Mouse (Mus musculus) gastrocnemius, adult 18-20 months (tissue): Measurements from ENCODE around the gene Gbp6. TPM values are rescaled to one million over a fixed set of nuclear protein-coding genes. Genes with fewer than 3 reads are reported as not detected.
A peak's percentile ranks its signal among the peaks of the same experiment; 100 is the strongest.
"Not testable (repeated sequence)": the region's sequence is repeated elsewhere in the genome, so short reads cannot be mapped to it uniquely, and the experiment has no call there.

ENCODE experiments used
- DNase-seq: peaks from one replicate; pipeline ENCODE4 v3.0.0; 2021; ENCODE audit warnings: low spot score
- long read RNA-seq, 2 experiments: library from polyadenylated mRNA; stranded (forward); transcript quantifications; one replicate each; pipeline ENCODE4 v2.0.0; 2021
- total RNA-seq, 2 experiments: library from RNA; stranded (reverse); gene quantifications; 2 replicates each; pipeline ENCODE4 v1.2.3; 2021

Gbp6 gene
- total RNA-seq: 10 to 100 TPM in 1 of 2 experiments, 1 to 10 TPM in 1; 3.7 to 10.7 TPM
- long read RNA-seq, experiment 1, partial matches to known transcripts: 0 of 3 reads
- long read RNA-seq, experiment 1, other reads (novel, unspliced or antisense): 0 of 3 reads
- long read RNA-seq, experiment 2, partial matches to known transcripts: 0 of 2 reads
- long read RNA-seq, experiment 2, other reads (novel, unspliced or antisense): 1 of 2 reads

DNA sequence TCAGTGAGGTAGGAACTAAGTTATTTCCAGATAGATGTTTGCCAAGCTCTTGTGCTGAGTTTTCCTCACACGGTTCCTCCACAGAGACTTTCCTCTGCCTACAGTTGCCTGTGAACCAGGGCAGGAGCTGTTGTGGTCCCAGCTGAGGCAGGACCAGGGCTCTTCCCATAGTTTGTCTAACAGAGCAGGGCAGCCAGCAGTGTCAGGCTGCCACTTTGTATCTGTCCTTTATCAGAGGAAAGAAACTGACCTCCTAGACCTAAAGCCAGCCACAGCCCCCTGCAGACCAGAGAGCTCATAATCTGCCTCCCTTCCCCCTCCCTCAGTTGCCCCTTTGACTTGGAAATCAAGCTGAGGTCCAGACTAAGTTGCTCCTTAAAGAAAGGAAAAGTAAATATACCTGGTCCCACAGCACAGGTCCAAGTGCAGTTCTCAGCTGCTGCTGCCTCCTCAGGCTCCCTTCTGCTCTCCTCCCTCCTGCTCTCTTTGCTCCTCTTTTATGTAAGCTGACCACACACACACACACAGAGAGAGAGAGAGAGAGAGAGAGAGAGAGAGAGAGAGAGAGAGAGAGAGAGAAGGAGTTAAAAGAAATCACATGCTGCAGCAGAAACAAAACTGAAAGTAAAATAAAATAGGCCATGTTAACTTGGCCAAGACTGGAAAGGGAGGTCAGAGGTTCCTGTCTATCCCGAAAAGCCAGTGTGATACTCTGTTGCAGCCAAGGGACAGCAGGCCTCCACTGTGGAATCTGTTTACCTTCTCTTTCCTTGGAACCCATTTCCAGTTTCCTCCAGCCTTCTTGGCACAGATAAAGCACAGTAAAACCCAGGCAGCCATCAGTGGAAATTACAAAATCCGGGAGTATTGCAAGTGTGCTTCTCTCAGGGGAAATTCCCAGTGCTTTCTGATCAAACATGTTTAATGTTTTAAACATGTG, at the start of gene Gbp6, which contains the start of gene Gm43302:
Gene Gbp6 (minus strand): TSS at position 473 of the 940 bp plus-strand sequence.
Gene Gm43302 (minus strand): TSS at position 470 of the 940 bp plus-strand sequence.
- DNase-seq: peak; percentile 58

DNA sequence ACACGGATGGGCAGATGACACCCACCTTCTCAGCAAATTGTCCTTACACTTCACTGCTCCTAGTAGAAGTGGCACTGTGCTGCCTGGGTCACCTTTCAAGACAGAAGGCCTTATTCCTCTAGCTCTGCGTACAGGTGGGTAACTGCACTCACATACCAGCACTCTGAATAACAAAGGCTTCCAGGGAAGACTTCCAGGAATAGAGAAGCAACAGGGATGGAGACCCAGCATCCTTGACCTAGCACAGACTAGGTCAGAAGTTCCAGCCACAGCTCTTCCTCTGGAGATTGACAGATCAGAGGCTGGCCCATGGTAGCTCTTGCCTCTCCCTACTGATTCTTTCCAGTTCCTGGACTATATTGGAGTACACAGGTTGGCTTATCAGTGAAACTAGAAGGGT, 47.8 kb upstream of the Gbp6 start:
- no peak for DNase-seq

DNA sequence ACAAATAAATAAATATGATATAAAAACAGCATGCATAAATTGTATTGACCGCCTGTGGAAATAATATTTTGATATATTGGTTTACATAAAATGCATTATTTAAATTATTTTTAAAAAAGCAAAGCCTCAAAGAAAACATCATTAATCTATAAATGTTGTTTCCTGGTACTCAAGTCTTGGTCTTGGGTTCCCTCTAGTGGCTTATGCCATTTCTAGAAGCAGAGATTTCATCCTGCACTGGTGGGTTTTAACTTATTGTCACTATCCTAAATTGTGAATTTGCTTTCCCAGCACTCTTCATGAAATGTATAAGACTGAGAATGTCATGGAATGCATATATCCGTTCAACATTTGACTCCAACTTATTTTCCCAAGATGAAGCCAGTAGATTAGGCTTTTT, 29.0 kb upstream of the Gbp6 start:
- peak; percentile 15 for DNase-seq

DNA sequence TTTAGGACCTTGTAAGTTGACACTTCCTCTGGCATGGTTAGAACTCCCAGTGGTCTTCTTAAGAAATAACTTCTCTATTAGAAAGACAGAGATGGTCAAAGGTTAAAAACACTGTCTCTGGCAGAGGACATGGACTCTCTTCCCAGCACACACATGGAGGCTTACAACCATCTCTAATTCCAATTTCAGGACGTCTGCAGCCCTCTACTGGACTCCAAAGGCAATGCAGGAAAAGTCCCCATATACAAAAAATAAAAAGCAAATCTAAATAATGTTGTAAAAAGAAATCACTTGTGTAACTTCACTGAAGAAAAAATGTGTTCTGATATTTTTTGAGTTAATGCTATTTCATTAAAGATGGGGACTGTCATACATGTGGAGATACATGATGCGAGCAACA, 17.4 kb upstream of the Gbp6 start:
- DNase-seq: no peak

DNA sequence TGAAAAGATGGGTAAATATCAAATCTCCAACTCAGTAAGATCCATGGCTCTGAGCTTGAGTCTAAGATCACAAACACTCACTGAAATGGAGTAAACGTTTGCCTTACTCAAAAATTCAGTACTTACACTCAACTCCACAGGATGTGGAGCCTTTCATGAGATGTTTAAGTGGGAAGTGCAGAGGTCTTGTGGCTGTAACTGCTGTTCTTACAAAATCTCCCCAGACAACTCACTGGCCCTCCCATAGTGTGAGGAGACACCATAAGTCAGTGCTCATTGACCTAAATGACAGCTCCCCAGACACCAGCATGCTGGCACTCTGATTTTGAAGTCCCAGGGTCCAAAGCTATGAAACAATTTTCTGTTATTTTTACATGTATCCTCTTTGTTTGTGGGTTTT, 15.7 kb upstream of the Gbp6 start:
- DNase-seq: not testable (repeated sequence)

DNA sequence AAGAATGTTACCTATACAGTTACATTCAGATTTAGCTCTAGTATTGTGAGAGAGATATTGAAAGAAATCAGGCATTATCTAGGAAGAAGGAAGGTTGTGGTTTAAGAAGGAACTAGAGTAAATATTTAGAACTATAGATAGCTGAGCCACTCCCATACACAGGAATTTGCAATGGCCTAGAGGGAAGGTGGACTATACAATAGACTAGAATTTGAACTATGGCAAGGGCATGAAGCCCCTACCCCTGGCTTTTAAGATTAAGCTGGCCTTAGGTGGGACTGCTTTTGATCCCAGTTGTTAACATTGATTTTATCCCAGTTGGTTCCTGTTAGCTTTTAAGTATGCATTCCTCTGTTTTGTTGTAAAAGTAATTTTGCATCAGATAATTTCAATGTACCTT, 13.4 kb upstream of the Gbp6 start:
- not testable (repeated sequence) for DNase-seq

DNA sequence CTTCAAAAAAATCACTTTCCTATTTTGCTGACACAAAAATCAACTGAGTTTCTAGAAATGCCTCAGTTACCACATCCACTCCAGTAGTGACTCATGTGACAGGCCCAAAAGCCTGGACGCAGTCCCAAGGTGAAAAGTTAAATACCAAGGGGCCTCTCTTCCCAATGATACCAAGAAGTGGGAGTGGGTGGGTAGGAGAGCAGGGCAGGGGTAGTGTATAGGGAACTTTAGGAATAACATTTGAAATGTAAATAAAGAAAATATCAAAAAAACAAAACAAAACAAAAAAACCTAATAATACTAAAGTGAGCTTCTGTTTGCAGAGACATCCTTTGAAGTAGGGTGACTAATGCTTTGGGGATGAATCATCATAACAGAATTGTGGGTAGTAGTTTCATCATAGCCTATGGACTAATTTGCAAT, 12.7 kb upstream of the Gbp6 start:
- DNase-seq: no peak

DNA sequence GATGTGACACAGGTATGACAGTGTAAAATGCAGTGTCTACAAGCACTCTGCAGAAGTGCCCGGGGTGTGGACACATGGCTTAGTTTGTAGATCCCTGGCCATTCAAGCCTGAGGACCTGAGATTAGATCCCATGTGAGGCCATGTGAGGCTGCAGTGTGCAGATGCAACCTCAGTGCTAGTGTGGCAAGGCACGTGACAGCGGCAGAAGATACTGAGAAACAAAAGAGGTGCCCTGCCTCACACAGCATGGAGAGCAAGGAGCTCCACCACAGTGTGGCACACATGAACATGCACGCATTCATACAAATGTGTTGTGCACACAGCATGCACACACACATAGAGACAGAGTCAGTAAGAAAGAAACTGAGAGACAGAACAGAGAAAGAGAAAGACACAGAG, 12.2 kb upstream of the Gbp6 start:
- not testable (repeated sequence) for DNase-seq

DNA sequence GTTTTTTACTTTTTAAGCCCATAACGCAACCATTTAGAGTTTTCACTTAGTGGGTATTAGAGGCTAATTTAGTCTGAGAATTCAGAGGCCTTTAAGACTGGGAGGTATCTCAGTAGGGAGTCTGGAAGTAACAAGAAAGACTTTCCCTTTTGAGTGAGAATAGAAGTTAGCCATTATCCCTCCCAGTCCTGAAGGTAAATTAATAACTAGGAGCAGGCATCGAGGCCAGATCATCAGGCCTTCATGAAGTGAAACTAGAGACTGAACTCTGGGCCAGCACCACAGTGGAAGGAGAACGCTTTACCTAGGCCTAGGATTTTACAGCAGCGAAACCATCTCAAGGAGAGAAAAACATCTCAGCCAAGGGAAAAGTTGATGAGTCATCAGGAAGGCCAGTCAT, 8.5 kb upstream of the Gbp6 start:
- DNase-seq: no peak

DNA sequence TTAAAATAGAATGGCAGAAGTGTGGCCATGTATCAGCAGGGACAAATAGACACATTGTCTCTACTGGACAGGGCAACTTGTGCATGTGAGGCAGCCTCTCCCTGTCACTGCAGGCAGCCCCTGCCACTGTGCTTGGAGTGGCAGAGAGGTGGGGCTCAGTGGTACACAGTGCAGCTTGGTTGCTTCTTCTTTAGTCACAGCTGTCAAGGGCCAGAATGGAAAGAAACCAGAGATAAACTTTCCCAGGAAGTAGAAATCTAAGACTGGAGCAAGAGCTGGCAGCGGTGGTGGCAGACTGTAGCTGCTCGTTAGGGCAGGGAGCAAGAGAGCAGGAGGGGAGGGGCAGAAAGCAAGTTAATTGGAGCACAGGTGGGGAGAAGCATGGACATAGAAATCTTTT, 8.0 kb upstream of the Gbp6 start:
- peak; percentile 12 for DNase-seq

DNA sequence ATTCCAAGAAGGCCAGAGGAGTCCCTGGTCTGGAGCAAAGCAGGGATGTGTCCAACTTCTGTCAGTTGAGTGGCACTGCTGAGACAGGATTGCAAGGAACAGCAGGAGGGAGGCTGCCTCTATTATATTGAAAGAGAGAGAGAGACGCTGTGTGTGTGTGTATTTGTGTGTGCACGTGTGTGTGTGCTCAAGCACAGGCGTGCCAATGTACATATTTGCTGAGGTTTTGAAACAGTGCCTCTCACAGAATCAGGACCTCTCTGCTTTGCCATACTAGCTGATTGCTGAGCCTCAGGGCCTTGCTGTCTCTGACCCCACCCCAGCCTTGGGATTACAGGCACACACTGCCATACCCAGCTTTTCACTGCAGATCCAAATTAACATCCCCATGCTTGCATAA, 2.2 kb upstream of the Gbp6 start:
- no peak for DNase-seq

DNA sequence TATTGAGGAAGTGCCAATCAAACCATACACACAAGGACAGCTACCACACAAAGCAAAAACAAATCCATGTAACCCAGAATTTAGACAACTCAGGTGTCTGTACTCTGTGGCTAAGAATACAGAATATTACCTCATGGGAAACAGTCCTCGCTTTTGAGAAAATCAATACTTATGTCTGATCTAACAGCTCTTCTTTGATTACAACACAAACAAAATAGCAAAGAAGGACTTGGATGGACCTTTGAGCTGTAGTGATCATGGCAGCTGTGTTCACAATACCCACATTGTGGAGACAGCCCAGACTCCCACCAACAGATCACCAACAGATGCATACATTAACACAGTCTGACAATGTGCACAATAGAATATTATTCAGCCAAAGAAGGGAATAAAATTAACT, 1.0 kb downstream of the Gbp6 start:
- no peak for DNase-seq

DNA sequence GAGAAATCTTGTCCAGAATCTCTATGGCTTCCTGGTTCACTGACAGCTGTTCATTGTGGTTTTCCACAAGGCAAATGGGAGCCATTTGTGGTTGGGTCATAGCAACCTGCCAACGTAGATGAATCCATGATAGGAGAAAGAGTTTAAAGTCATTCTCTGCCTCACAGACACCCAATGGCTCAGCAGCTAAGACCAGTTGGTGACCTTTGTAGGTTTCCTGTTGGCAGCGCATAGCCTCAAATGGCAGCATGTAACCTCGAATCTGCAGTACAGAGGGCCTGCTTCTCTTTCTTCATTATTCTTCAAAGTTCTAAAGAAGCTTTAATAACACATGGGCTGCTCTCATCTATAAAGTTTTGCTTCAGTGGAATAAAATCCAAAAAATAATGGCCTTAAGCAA, 2.6 kb downstream of the Gbp6 start:
- not testable (repeated sequence) for DNase-seq

DNA sequence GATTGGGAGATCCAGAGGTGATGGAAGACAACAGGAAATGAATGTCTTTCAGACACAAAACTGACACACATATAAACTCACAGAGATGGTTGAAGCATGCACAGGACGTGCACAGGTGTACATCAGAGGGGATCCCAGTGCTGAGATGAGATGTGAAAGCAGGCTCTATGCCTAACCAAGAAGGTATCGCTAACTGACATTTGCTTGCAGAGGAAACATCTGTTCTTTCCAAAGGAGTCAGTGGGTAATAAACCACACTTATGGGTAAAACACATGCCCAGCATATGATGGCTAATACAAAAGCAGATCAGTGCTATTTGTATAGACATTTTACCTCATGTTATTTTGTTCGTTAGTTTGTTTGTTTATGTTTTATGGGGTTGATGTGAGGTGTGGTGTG, 32.8 kb downstream of the Gbp6 start:
- DNase-seq: not testable (repeated sequence)

DNA sequence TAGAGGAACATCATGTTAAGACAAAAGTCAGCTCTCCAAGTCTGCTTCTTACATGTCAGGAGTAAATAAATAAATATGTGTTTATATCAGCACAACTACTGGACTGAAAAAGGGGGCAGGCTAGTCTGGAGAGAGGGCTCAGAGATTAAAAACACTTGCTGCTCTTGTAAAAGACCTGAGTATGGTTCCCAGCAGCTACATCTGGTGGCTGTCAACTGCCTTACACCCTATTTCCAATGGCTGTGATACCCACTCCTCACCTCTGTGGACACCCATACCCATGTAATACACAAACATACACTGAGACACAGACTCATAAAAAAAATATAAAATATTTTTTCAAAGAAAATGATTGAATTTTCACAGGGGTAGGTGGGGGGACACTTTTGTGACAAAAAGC, 41.0 kb downstream of the Gbp6 start:
- no peak for DNase-seq

DNA sequence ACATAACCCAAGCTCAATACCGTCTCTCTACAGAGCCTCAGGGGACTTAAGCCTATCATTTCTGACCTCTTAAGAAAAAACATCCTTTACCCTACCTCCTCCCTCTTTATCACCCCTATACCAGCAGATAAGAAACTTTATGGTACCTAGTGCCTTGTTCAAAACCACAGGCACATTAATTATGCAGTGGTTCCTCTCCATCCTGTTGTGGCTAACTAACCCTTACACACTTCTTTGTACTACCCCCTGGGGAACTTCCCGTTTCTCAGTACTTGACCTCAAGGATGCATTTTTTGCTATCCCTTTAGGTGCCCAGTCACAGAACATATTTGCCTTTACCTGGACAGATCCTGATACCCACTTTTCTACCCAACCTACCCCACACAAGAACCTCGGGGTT, 48.8 kb downstream of the Gbp6 start:
- DNase-seq: not testable (repeated sequence)

DNA sequence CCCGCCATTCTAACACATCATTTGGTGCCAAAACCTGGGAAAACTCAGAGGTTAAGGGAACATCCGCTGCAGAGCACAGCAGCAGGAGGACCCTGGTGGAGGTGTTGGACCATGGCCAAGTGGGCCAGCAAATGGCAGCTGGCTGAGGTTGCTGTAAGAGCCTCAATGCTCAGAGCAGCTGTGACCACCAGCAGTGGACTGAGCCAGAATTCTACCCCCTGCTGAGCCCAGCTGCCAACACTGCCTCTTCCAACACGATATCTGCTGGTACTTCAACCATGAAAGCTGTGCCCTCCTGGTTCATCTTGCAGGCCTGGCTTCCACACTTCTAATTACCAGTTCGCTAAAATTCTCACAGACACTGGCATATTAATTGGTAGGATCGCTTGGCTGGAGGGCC, 52.5 kb downstream of the Gbp6 start:
- not testable (repeated sequence) for DNase-seq

DNA sequence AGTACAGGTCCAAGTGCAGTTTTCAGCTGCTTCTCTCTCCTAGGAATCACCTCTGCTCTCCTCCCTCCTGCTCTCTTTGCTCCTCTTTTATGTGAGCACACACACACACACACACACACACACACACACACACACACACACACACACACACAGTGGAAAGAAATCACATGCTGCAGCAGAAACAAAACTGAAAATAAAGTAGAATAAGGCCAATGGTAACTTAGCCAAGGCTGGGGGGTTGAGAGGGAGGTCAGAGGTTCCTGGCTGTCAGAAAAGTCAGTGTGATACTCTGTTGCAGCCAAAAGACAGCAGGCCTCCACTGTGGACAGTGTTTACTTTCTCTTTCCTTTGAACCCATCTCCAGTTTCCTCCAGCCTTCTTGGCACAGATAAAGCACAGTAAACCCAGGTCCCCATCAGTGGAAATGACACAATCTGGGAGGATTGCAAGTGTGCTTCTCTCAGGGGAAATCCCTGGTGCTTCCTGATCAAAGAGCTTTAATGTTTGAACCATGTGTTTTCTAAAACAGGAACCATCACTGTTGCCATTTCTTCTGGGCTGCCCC, 53.9 kb downstream of the Gbp6 start, which contains the start of gene Gbp10:
Gene Gbp10 (minus strand): TSS at position 51 of the 565 bp plus-strand sequence.
- peak; percentile 24 for DNase-seq

DNA sequence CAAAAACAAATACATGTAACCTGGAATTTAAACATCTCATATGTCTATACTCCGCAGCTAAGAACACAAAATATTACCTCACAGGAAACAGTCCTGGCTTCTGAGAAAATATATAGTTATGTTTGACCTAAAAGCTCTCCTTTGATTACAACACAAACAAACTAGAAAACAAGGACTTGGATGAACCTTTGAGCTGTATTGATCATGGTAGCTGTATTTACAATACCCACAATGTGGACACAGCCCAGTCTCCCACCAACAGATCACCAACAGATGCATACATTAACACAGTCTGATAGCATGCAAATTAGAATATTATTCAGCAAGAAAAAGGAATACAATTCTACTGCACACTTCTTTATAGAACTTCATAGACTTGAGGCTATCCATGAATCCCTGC, 55.1 kb downstream of the Gbp6 start:
- DNase-seq: not testable (repeated sequence)

DNA sequence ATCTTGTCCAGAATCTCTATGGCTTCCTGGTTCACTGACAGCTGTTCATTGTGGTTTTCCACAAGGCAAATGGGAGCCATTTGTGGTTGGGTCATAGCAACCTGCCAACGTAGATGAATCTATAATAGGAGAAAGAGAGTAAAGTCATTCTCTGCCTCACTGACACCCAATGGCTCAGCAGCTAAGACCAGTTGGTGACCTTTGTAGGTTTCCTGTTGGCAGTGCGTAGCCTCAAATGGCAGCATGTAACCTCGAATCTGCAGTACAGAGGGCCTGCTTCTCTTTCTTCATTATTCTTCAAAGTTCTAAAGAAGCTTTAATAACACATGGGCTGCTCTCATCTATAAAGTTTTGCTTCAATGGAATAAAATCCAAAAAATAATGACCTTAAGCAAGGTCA, 57.5 kb downstream of the Gbp6 start:
- not testable (repeated sequence) for DNase-seq
